Mouse (Mus musculus): ENCODE measurements around the gene Trmo.
A peak's percentile ranks its signal among the peaks of the same experiment; 100 is the strongest.

Gene Trmo

DNA sequence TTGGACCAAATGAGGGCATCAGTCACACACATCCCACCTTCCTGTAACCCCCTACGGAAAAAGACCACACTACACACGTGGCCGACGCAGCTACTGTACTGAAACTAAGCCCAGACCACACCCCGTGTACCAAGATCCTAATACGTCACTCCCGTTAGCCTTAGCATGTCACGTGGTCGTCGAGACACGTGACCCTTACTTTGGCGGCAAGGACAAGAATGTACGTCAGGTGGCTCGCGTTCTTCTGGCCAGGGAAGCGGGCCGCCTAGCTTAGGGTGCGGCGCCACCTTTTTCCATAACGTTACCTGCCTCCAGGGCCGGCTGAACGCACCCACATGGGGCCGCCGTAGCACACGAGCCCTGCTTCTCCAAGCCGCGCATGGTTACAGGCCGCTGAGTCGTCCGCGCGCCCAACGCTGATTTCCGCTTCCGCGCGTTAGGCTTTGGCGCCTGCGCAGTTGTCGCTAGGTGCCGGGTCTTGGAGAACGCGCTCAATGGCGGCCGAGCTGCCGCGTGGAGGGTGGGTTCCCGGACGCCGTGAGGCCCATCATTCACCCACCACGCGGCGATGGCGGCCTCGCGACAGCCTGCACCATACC is at the start of gene Trmo:
Trmo (minus strand) TSS at position 425 of the 599 bp plus-strand sequence.
- DNase-seq (ENCODE audit: low read depth in 2 of 2, low spot score in 2 of 2), result peak; percentile 92

DNA sequence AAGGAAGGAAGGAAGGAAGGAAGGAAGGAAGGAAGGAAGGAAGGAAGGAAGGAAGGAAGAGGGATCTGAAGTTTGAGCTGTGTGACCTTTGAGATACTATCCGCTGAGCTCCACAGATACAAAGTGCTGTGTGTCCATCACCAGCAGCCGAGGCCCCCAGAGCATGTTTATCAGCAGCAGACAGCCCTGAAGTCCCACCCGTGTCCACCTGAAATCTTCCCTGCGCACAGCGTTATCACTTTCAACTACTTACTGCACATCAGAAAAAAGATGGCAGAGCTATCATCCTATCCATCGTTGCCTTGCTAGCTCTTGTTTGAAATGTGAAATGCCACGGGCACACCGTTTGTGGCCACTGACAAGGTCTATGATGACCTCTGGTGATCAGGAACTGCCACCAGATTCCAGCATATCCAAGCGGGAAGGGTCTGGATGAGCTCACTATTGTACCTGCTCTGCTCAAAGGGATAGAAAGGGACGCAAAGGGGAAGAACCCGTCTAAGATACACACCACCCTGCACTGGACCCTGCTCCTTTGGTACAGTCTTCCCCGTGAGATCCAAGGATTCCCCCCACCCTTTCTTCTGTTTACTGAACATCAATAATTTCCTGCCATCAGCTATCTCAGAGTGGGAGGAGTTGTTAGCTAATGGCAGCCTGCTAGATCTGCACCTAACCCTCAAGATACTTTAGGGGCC is 43.3 kb upstream of the Trmo start:
- no peak for DNase-seq (ENCODE audit: low read depth in 2 of 2, low spot score in 2 of 2)

DNA sequence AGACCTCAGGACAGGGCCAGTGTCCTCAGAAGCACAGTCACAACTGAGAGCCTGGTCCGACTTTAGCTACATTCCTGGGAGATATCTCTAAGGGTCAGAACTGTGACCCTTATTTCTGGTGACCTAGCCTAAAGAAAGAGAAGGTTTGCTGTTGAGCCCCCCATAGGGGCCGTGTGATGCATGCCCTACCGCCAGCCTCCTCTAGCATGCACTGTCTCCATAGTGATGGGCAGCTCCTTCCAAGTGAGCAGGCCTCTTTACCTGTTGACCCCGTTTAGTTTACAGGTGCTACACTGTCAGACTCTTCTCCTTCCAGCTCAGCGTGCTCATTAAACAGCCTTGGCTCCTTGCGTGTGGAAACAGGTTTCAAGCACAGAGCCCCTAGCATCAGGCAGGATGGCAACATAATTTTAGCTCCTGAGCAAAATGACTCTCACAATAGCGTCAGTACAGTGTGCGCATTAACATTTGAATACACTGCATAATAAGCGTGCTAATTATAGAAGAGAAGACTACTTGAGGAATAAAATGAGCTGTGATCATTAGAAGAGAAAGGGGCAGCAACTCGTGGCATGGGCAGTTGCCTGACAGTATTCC is 39.8 kb upstream of the Trmo start:
- DNase-seq (ENCODE audit: low read depth in 2 of 2, low spot score in 2 of 2), result no peak

DNA sequence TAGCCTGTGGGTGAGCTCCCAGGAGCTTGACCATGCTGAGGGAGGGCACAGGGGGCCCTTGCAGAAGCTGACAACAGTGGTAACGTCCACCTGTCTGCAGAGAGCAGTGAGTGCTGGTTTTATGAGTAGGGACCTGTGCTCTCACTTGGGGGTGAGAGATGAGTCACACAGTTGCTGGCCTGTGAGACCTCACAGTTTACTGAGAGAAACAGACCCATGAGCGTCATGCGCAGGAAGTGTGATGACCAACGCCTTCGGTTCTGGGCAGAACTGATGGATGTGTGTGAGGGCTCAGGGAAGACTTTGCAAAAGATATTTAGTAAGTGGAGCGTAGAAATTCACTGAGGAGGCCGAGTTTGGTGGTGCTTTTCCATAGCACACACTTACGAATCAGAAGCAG is 33.4 kb upstream of the Trmo start:
- DNase-seq (ENCODE audit: low read depth in 2 of 2, low spot score in 2 of 2), result no peak

DNA sequence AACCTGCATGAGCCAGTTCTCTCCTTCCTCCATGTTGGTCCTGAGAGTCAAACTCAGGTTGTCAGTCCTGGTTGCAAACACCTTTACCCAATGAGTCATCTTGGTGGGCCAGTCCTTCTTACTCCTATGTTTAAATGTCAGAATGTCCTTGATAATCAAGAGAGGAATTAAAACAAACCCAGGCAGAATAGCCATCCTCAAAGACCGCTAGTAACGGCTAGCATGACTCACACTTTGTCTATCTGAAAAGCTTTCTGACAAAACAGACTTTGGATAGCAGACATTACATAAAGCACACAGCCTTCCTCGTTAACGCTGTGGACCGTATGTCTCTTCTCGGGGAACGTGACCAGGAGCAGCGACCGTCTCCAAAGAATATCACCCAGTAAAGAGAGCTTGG is 29.6 kb upstream of the Trmo start:
- no peak for DNase-seq (ENCODE audit: low read depth in 2 of 2, low spot score in 2 of 2)

DNA sequence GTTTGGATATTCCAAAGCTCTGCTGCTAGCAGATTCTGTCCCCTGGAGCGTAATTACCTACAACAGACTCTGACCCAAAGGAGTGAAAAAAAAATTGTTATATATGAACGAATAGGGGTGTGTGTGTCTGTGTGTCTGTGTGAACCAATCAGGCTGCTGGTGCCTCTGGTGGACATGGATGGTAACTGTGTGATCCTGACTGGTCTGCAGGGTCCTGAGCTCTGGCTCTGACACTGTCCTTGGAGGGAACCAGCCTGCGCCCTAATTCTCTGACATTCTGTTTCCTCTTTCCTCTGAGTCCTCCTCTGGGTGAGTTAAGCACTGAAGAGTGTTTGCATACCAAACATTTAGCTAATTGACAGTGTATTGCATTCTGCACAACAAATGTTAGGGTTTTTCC is 28.3 kb upstream of the Trmo start:
- DNase-seq (ENCODE audit: low read depth in 2 of 2, low spot score in 2 of 2), result no peak

DNA sequence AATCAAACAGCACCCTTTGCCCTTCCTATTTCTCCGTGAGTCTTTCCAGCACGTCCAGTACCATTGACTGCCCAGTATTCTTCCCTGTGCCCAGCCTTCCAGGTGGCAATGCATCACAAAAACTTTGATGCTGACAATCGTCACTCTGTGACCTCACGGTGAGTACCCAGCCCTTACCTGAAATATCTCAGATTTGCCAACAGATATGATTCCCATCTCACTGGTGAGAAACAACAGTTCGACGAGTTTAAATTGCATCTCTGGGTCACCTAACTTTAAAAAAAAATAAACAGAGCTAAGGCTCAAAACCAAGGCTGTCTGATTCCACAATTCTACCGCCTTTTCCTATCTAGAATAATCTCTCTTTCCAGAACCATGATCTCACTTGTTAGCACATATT is 24.2 kb upstream of the Trmo start, which contains the start of gene Hemgn:
Hemgn (minus strand) TSS at position 101 of the 400 bp plus-strand sequence.
- no peak for DNase-seq (ENCODE audit: low read depth in 2 of 2, low spot score in 2 of 2)

DNA sequence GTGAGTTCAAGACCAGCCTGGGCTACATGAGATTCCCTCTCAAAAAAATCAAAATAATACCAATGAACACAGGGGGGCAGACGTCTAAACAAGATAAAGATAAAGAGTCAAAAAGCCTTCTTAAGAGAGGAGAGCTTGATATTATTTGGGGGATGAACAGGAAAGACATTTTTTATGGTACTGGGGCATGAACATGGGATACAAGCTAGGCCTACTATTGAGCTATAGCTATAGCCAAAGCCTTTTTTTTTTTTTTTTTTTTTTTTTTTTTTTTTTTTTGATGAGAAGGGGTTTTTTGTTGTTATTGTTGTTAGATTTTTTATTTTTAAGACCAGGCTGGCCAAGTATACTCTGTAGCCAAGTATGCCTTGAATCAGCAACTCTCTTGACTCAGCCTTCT is 22.9 kb upstream of the Trmo start:
- no peak for DNase-seq (ENCODE audit: low read depth in 2 of 2, low spot score in 2 of 2)

DNA sequence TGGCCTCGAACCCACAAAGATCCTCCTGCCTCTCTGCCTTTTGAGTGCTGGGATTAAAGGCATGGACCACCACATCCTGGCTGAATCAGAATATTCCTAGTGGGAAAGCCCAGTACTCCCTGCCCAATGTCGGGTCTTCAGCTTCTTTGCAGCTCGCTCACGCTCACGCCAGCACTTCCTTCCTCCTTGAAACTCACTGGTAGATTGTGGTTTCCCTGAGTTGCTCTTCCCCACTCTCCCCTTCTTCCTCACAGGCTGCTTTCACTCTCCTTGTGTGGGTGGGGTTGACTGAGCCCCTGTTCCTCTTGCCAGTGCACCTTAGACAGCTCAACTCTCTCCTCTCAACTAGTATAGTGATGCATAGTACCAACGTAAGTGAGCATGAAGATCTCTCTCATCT is 22.3 kb upstream of the Trmo start:
- peak in 1 of 2 experiments; percentile 38 for DNase-seq (ENCODE audit: low read depth in 2 of 2, low spot score in 2 of 2)

DNA sequence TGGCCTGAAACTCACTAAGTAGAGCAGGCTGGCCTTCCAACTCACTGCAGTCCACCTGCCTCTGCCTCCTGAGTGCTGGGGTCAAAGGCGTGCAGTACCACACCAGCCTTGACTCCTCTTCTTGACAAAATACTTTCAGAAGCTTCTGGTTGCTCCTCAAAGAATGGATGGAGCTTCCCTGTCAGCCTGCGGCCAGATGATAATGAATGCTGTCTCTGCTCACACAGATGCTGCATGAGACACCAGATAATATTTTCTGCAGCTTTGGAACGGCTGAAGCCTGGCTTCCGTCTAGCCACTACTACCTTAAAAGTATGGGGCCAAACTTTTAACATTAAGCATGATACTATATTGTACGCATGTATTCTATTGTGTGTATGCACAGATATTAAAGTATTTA is 21.4 kb upstream of the Trmo start:
- DNase-seq (ENCODE audit: low read depth in 2 of 2, low spot score in 2 of 2), result no peak

DNA sequence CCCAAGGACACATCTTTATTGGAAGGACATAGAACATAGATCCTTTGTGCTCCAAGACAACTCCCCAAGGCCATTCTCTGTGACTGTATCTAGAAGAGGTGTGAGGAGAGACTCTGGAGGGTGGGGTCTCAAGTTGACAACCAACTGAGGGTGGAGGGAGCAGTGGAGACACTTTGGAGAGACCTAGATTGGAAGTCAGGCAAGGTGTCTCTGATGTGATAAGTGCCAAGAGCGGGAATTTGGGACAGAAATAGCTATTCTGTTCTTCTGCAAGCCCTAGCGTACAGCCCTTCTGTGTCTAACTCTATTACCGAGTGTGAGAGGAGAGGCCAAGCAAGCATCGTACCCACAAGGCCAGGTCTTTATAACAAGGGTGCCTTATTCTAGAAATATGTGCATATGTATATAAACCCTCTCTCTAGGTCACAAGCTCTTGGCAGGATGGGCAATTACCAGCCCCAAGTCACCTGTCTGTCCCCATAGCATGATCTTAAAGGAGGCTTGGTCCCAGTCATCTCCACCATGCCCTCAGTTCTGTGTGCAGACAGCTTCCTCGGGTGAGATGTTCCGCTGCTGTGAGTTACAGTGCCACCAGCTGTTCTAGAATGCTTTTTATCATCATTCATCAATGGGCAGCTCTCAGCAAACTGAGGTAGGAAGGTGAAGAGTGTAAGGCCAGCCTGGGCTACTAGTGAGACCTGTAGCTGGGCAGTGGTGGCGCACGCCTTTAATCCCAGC is 17.9 kb upstream of the Trmo start:
- DNase-seq (ENCODE audit: low read depth in 2 of 2, low spot score in 2 of 2), result no peak

DNA sequence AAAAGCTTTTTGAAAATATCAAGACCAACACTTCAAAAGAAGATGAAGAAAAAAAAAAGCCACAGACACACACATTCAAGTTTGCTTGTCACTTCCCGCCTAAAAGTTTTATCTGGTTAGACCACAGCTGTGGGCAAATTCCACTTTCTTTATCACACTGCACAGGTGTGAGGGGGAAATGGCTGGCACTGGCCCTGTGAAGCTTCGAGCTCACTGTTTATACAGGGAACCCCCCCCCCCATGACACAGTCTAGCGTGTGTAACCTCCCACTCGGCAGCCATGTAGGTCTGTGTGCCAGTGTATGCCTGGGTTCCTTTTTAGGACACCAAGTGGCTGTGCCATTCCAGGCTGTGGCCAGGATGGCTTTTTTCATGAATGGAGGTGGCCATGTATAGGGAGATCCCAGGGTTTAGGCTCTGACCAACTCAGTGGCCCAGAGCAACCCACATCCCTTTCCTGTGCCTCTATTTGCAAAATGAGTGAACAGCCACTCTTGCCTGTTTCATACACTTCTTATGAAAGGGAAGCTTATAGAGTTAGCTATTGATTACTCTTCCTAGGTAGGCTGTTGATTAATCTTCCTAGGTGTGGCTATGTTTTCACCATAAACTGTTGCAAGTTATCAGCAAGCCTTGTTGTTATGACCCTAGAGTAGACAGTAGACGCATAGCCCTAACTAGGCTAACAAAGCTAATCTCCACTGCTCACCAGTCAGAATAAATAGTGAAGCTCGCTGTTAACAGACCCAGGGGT is 15.0 kb upstream of the Trmo start:
- DNase-seq (ENCODE audit: low read depth in 2 of 2, low spot score in 2 of 2), result peak; percentile 45 to 68

DNA sequence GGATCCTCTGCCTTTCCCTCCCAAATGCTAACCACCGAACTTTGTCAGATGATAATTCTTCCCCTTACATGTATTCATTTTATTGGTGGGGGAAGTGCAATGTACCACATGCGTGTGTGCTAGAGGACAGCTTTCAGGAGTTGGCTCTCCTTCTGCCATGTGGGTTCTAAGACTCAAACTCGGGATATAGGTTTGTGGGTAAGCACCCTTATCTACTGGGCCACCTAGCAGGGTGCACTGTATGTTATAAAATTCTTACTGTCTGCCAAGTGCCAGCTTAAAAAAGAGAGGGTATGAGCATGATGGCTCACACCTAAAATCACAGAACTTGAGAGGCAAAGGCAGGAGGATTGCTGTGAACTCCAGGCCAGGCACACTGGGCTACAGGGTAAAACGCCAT is 9.6 kb upstream of the Trmo start:
- no peak for DNase-seq (ENCODE audit: low read depth in 2 of 2, low spot score in 2 of 2)

DNA sequence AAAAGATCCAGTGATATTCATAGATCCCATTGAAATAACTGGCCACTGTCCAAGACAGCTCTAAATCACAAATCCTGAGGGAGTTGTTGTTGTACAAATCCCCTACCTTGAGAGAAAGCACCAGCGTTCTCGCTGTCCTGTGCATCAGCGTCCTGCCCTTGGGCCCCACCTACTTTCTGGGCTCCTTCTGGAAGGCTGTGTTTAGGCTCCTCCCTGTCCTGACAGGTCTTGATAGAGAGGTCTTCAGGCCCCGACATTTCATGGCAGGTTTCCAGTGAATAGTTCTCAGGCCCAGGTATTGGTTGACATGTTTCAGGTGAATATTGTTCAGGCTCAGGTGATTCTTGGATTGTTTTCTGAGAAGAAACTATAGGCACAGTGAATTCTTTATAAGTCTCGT is 6.5 kb upstream of the Trmo start:
- DNase-seq (ENCODE audit: low read depth in 2 of 2, low spot score in 2 of 2), result no peak

DNA sequence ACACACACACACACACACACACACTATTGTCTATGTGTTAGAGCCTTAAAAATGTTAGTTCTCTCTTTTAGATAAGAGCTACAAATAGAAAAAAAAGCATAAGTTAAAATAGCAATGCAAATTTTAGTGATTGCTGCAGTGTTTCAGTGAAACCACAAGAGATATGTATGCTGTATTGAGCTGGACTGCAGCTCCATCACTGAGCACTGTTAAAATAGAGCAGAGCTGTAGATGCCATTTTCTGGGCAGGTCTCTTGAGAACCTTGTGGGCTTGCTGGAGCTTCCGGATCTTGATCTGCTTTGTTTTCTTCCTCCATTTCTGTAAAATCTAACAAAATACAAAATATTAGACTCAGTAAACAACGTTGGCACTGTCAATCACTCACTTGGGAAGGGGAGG is 5.2 kb upstream of the Trmo start:
- DNase-seq (ENCODE audit: low read depth in 2 of 2, low spot score in 2 of 2), result no peak

DNA sequence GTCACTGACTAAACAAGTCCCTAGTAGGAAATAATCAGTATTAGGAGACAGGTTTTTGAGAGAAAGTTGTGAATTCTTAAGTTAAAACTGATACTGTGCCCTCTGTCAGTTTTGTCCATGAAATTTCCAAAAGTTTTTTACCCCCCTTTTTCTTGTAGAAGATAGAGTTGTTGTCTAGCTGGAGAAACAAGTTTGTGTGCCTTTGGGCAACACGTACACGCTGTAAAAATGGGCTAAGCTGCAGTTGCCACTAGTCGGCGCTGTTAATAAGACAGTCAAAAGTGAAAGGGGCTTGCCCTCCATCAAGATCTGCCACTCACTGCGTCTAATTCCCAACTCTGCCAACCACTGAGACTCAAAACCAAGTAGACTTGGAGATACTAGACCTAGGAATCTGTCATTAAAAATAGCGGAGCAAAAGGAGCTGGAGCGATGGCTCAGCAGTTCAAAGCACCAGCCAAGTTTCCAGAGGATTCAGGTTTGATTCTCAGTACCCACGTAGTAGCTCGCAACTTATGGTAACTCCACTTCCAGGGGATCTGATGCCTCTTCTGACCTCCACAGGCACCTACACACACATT is 1.2 kb upstream of the Trmo start:
- DNase-seq (ENCODE audit: low read depth in 2 of 2, low spot score in 2 of 2), result peak; percentile 81 to 89

DNA sequence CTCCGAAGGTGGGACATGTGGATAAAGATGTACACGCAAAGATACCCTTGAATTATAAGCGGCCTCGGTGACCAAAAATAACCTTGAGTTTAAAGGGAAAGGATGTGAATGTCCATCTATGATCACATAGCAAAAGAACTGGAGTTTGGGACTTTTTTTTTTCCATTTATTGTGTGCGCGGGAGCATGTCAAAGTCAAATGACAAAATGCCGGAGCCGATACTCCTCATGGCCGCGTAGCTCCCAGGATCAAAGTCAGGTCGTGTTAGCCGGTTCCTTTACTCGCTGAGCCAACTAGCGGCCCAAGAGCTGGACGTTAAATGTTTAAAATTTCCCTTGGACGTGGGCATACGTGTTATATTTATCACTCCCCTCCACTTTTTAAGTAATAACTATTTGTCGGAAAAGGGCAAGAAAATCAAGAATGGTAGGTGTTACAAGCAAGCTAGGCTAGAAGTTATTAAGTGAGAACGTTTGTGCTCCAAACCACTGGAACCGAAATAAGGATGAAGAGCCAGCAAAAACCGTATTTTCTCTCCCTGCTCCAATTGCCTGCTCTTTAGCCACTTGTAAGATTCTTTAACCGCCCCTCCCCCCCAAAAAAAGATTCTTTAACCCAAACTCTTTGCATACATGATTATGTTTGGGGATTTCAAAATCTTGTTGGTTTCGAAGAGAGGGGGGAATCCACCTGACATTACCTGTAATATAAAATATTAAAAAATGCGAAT is 540 bp upstream of the Trmo start:
- DNase-seq (ENCODE audit: low read depth in 2 of 2, low spot score in 2 of 2), result peak in 1 of 2 experiments; percentile 32

DNA sequence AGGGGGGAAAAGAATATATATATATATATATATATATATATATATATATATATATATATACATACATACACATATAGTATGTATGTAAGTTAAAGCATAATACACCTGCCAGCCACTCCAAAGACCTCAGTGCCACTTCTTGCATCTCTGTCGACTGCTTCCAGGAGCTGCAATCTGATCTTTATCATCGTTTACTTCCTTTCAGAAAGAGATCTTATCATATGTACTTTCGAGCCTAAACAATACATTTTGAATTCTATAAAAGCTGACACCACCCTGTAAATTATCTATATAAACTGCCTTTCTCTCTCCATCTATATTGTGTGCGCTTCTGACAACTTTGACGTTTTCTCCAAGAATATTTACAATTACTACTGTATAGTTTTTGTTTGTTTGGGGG is 681 bp downstream of the Trmo start:
- DNase-seq (ENCODE audit: low read depth in 2 of 2, low spot score in 2 of 2), result no peak

DNA sequence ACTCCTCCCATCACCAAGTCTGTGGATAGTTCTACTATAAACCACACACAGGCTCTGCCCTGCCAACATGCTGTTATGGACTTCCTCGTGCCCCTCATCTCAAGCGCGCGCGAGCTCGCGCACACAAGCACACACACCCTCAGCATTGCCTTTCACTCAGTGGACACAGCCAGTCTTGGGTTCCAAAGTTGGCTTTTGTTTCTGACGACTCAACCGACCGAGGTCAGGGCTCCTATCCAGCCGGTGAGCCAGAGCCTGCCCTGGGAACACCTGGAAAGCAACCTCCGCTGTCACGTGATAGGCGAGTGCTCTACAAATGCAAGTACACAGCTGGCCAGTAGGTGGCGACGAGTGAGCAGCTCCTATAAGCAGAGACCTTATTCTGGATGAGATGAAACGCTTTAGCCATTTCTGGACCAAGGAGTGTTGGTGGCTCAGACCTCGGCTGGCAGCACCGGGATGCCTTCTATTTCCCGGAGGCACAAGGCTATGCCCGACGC is 14.3 kb downstream of the Trmo start:
- peak; percentile 50 to 58 for DNase-seq (ENCODE audit: low read depth in 2 of 2, low spot score in 2 of 2)

DNA sequence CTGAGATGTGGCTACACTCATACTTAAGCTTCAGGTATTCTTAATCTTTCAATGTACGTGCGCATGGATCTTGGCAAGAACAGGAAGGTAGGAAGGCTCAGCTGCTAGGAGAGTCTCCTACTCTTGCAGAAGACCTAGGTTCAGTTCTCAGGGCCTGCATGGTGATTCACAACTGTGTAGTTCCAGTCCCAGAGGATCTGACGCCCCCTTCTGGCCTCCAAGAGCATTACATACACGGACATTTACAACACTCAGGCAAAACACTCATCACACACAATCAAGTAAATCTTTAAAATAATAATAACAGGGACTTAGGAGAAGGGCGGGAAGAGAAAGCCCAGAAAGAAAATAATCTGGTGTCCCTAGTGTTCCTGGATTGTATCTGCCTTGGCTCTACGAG is 14.8 kb downstream of the Trmo start:
- DNase-seq (ENCODE audit: low read depth in 2 of 2, low spot score in 2 of 2), result peak; percentile 20 to 53
